Mouse (Mus musculus) hindbrain, postnatal 0 days (tissue): ENCODE results near the gene Noct. TPM values are rescaled to one million over a fixed set of nuclear protein-coding genes. Genes with fewer than 3 reads are reported as not detected.
A peak's percentile ranks its signal among the peaks of the same experiment; 100 is the strongest.

ENCODE experiments used
- ATAC-seq: fragments of 200-750 bp; cut with Nextera tagmentation; 2 replicates; pipeline ENCODE4 v1.8.0; 2017; ENCODE audit warnings: mild to moderate bottlenecking, moderate TSS enrichment, moderate library complexity
- DNase-seq: peaks from one replicate; pipeline ENCODE4 v3.0.0-alpha.2; 2015; ENCODE audit warnings: low spot score
- H3K27ac ChIP-seq: fragments of 300-500 bp; sonication (generic); 2 replicates; pipeline ENCODE4 v1.5.1; 2014; ENCODE audit warnings: mild to moderate bottlenecking
- H3K27me3 ChIP-seq: fragments of 300-500 bp; sonication (generic); 2 replicates; pipeline ENCODE4 v1.6.1; 2014; ENCODE audit warnings: low read length, mixed read lengths; ENCODE audit not compliant: insufficient read depth
- H3K36me3 ChIP-seq: fragments of 300-500 bp; sonication (generic); 2 replicates; pipeline ENCODE4 v1.6.1; 2014; ENCODE audit warnings: low read length, mixed read lengths; ENCODE audit not compliant: insufficient read depth
- H3K4me1 ChIP-seq: fragments of 300-500 bp; sonication (generic); 2 replicates; pipeline ENCODE4 v1.6.1; 2014; ENCODE audit warnings: antibody characterized with exemption, low read length, mixed read lengths; ENCODE audit not compliant: insufficient read depth
- H3K4me2 ChIP-seq: fragments of 300-500 bp; sonication (generic); 2 replicates; pipeline ENCODE4 v1.6.1; 2014; ENCODE audit warnings: low read depth, mild to moderate bottlenecking, low read length, moderate library complexity, mixed read lengths
- H3K4me3 ChIP-seq: fragments of 300-500 bp; sonication (generic); 2 replicates; pipeline ENCODE4 v1.5.1; 2014; ENCODE audit warnings: low read length
- H3K9ac ChIP-seq: fragments of 300-500 bp; sonication (generic); replicated peaks from 2 replicates; pipeline ENCODE4 v1.6.1; 2014; ENCODE audit warnings: mild to moderate bottlenecking, low read length, moderate library complexity, mixed read lengths
- H3K9me3 ChIP-seq: fragments of 300-500 bp; sonication (generic); 2 replicates; pipeline ENCODE4 v1.6.1; 2016; ENCODE audit warnings: low read length, mixed read lengths
- CTCF ChIP-seq: IDR thresholded peaks from 2 replicates; pipeline ENCODE4 v1.5.1; 2016; ENCODE audit warnings: antibody characterized with exemption, control low read depth, low read depth
- WGBS: fragments of 180-500 bp; shearing (Covaris S2); extraction: QIAGEN DNeasy Blood & Tissue Kit; methylation state at CpG from one replicate; pipeline ENCODE4 v1.1.7; 2014; 5-methylcytosine and 5-hydroxymethylcytosine counted together
- polyA plus RNA-seq: library from polyadenylated mRNA; unstranded; fragments of >200 nt; fragmentation: Nextera tagmentation; extraction: Ambion mirVana; gene quantifications from 2 replicates; pipeline ENCODE4 v1.2.1, GENCODE M21; 2015
- total RNA-seq: library from RNA; depleted of rRNA; stranded (reverse); fragments of >200 nt; gene quantifications from 2 replicates; pipeline ENCODE4 v1.2.3, GENCODE M21; 2014

Noct gene
- total and polyA plus RNA-seq, 2 experiments from 2014 or later, result 31.6 to 40.8 TPM

- peak; percentile 97 for TF ChIP-seq CTCF
- DNase-seq (peak; percentile 90), ATAC-seq (peak; percentile 86)
- H3K4me1 ChIP-seq, result no peaks in the 10 kb centered on the region
- no peak overlapping the region for H3K9ac ChIP-seq
- 48% methylated on average over 13 of the region's 13 CpGs for WGBS
- no peaks in the 10 kb centered on the region for H3K36me3 ChIP-seq
- H3K9me3 ChIP-seq, result no peaks in the 10 kb centered on the region
- H3K4me2 ChIP-seq, result peak overlapping the region; percentile 25; the same call in 1 of the 2 replicates
- H3K4me3 ChIP-seq, result no peak overlapping the region
- H3K27ac ChIP-seq, result no peak overlapping the region
- H3K27me3 ChIP-seq, result no peaks in the 10 kb centered on the region
Measured at GRCm38 (mm10) chr3:51233918-51234751, 9.9 kb downstream of the Noct start.

- no peak overlapping the region for H3K4me3 ChIP-seq
- DNase-seq, result no peak
- H3K27ac ChIP-seq, result 0 out of 2 replicates have a peak overlapping the region, but pooled peaks have one; percentile 11
- ATAC-seq, result peak; percentile 41
- no peak overlapping the region for H3K9ac ChIP-seq
- H3K9me3 ChIP-seq, result no peaks in the 10 kb centered on the region
- H3K27me3 ChIP-seq, result no peaks in the 10 kb centered on the region
- no peaks in the 10 kb centered on the region for H3K4me1 ChIP-seq
- no peak for TF ChIP-seq CTCF
- H3K4me2 ChIP-seq, result peak overlapping the region; percentile 25; the same call in 1 of the 2 replicates
- 69% methylated on average over 5 of the region's 5 CpGs for WGBS
- H3K36me3 ChIP-seq, result no peaks in the 10 kb centered on the region
Measured at GRCm38 (mm10) chr3:51234752-51235055, 10.5 kb downstream of the Noct start.

DNA sequence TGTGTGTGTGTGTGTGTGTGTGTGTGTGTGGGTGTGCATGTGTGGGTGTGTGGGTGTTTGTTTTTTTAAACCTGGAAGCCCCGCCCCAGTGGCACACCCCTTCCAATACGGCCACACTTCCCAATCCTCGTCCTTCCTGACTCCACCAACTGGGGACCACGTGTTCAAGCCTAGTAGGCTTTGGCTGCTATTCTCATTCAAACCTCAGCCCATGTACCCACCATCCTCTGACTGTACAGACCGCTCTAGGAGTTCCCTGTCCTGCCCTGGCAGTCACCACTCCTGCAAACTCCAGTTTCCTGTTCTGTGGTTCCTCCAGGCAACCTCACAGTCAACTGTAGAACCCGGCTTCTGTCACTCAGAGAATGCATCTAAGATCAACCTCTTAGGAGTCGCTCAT lies 14.3 kb downstream of the Noct start:
- no peak for TF ChIP-seq CTCF
- ATAC-seq (no peak), DNase-seq (no peak)
- 80% methylated on average over 7 of the region's 7 CpGs for WGBS
- no peaks in the 10 kb centered on the region for H3K9me3 ChIP-seq
- H3K27ac ChIP-seq, result no peak overlapping the region
- H3K9ac ChIP-seq, result no peak overlapping the region
- H3K4me3 ChIP-seq, result no peak overlapping the region
- no peaks in the 10 kb centered on the region for H3K27me3 ChIP-seq
- no peaks in the 10 kb centered on the region for H3K36me3 ChIP-seq
- no peak overlapping the region for H3K4me2 ChIP-seq
- H3K4me1 ChIP-seq, result no peaks in the 10 kb centered on the region

DNA sequence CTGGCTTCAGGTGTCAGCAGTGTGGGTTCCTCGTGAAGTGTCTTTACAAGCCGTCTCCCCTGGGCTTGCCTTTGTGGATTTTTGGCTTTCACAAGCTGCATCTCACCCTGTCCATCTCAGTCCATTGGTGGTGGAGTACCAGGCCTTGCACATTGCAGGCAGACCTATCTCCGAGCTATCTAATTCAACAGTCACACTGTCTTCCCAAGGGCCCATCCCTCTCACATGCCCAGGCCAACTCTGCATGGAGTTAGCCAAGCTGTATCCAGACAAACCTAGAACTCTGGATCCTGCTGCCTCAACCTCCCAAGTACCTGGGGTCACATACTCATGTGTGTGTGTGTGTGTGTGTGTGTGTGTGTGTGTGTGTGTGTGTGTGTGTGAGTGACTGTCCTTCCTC lies 15.3 kb downstream of the Noct start:
- ATAC-seq (no peak), DNase-seq (no peak)
- TF ChIP-seq CTCF, result no peak
- WGBS, result 94% methylated on average over 3 of the region's 3 CpGs
- Histone ChIP-seq H3K4me3 (no peak overlapping the region), H3K9me3 (no peaks in the 10 kb centered on the region), H3K36me3 (no peaks in the 10 kb centered on the region), H3K9ac (no peak overlapping the region), H3K27ac (no peak overlapping the region), H3K27me3 (no peaks in the 10 kb centered on the region), H3K4me1 (no peaks in the 10 kb centered on the region), H3K4me2 (no peak overlapping the region)

DNA sequence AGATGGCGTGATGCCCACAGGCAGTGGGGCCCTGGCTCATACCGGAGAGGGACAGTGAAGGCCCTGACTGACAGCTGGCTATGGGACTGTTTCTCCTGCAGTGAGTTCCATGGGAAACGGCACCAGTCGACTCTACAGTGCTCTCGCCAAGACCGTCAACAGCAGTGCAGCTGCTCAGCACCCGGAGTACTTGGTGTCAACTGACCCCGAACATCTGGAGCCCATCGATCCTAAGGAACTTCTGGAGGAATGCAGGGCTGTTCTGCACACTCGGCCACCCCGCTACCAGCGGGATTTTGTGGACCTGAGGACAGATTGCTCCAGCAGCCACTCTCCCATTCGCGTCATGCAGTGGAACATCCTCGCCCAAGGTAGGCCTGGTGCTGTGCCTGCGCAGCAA lies 23.5 kb downstream of the Noct start:
- H3K4me3 ChIP-seq, result no peak overlapping the region
- no peak overlapping the region for H3K27ac ChIP-seq
- H3K27me3 ChIP-seq, result no peaks in the 10 kb centered on the region
- ATAC-seq (peak; percentile 40; the same call in 1 of the 2 replicates), DNase-seq (no peak)
- H3K9me3 ChIP-seq, result no peaks in the 10 kb centered on the region
- H3K4me2 ChIP-seq, result no peak overlapping the region
- no peak for TF ChIP-seq CTCF
- 86% methylated on average over 16 of the region's 16 CpGs for WGBS
- H3K4me1 ChIP-seq, result no peaks in the 10 kb centered on the region
- H3K36me3 ChIP-seq, result peaks cover 30% of the 10 kb centered on the region
- no peak overlapping the region for H3K9ac ChIP-seq

DNA sequence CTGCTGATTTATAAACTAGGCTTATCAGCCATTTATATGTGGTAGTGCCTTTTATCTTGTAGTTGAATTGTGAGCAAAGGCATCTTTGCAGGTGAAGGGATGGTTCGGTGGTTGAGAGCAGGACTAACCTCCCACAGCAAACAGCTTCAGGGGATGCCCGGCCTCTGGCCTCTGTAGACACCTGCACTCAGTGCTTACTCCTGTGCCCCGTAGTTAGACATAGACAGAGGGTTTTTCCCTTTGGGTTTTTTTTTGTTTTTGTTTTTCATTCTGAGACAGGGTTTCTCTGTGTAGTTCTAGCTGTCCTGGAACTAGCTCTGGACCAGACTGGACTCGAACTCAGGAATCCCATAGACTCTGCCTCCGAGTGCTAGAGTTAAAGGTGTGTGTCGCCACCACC lies 24.4 kb downstream of the Noct start:
- Histone ChIP-seq H3K9ac (no peak overlapping the region), H3K4me2 (no peak overlapping the region), H3K36me3 (peaks cover 38% of the 10 kb centered on the region), H3K27ac (no peak overlapping the region), H3K27me3 (no peaks in the 10 kb centered on the region), H3K4me3 (no peak overlapping the region), H3K4me1 (no peaks in the 10 kb centered on the region), H3K9me3 (no peaks in the 10 kb centered on the region)
- WGBS, result 93% methylated on average over 6 of the region's 6 CpGs
- no peak for ATAC-seq
- DNase-seq, result no peak
- TF ChIP-seq CTCF, result no peak

DNA sequence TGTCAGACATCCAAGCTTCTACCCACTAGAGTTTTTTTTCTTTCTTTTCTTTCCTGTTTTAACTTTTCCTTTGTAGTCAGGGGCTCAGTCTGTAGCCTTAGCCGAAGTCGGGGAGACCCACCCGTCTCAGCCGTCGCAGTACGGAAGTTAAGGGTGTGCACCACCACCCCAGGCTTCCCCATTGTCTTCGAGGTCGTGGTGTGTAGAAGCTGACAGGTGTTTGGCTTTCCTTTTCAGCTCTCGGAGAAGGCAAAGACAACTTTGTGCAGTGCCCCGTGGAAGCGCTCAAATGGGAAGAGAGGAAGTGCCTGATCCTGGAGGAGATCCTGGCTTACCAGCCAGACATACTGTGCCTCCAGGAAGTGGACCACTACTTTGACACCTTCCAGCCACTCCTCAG lies 25.2 kb downstream of the Noct start:
- Histone ChIP-seq H3K4me2 (no peak overlapping the region), H3K27ac (no peak overlapping the region), H3K27me3 (no peaks in the 10 kb centered on the region), H3K4me1 (no peaks in the 10 kb centered on the region), H3K36me3 (peaks cover 41% of the 10 kb centered on the region), H3K9ac (no peak overlapping the region), H3K4me3 (no peak overlapping the region), H3K9me3 (no peaks in the 10 kb centered on the region)
- no peak for TF ChIP-seq CTCF
- no peak for ATAC-seq
- no peak for DNase-seq
- 86% methylated on average over 11 of the region's 11 CpGs for WGBS
